In the genomic region with DNA sequence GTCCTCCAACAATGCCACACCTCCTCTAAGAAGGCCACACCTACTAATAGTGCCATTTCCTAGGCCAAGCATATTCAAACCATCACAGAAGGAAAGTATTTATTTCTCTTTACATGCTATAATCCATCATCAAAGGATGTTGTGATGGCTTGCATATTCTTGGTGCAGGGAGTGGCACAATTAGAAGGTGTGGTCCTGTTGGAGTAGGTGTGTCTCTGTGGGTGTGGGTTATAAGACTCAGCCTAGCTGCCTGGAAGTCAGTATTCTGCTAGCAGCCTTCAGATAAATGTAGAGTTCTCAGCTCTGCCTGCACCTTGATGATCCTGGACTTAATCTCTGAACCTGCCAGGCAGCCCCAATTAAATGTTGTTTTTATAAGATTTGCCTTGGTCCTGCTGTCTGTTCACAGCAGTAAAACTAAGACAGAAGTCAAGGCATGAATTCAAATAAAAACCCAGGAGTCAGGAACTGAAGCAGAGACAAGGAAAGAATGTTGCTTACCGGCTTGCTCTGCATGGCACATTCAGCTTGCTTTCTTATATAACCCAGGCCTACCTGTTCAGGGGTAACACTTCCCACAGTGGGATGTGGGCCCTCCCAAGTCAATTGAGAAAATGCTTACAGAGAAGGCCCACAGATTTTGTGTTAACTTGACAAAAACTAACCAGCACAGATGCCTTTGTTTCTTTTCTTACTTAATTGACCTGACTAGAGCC, we compare ENCODE assay signal across 22 mouse cellular contexts. TPM values are rescaled to one million over a fixed set of nuclear protein-coding genes. Genes with fewer than 3 reads are reported as not detected.
DNase-seq lines count a peak whose midpoint lies in the region; ATAC-seq and TF ChIP-seq lines count a peak whose summit lies in the region.
"Had no signal": no experiment of that assay in that cellular context is flagged by ENCODE, and none has a peak within 500 bp of the region (broad histone marks: within the 10 kb centered on the region; RNA-seq: fewer than 3 reads in every experiment).

No protein-coding gene starts in this region.

- H3K27ac ChIP-seq in MEL (ENCODE audit: control insufficient read depth, low read depth, low read length): no peak overlapping the region
- peak overlapping the region; percentile 74 for H3K27ac ChIP-seq in liver, embryonic 14.5 days
- no peak overlapping the region for H3K27ac ChIP-seq in midbrain, embryonic 11.5 days (ENCODE audit: low read depth, low read length)
- no peak overlapping the region for H3K27ac ChIP-seq in midbrain, postnatal 0 days (ENCODE audit: low read depth, low read length)
- H3K27ac ChIP-seq: embryonic facial prominence, embryonic 12.5 days; forebrain, embryonic 10.5 days; heart, embryonic 13.5 days; hindbrain, embryonic 12.5 days had no signal

- peak; percentile 75 for ATAC-seq in liver, embryonic 14.5 days (ENCODE audit: insufficient read depth)
- ATAC-seq in midbrain, embryonic 11.5 days (ENCODE audit: low FRiP score): no peak
- no peak for ATAC-seq in midbrain, postnatal 0 days (ENCODE audit: low FRiP score)
- ATAC-seq: forebrain, embryonic 14.5 days; hindbrain, embryonic 16.5 days; inflammation-experienced regulatory T-cells, adult 6 months; Patski had no signal

- no peak overlapping the region for H3K4me3 ChIP-seq in MEL (ENCODE audit: control insufficient read depth in 1 of 2, insufficient read depth in 1 of 2, low read depth in 2 of 2, low read length in 2 of 2)
- H3K4me3 ChIP-seq in erythroblast, embryonic 14.5 days (replicated peaks): peak overlapping the region; percentile 1
- H3K4me3 ChIP-seq in liver, embryonic 14.5 days (ENCODE audit: insufficient read depth in 1 of 2, low read depth in 2 of 2, low read length in 2 of 2): peak overlapping the region in 1 of 2 experiments; percentile 4; a peak in 2 of 4 replicates
- no peak overlapping the region for H3K4me3 ChIP-seq in midbrain, embryonic 11.5 days (ENCODE audit: low read depth, low read length)
- H3K4me3 ChIP-seq in midbrain, postnatal 0 days (ENCODE audit: low read depth, low read length): no peak overlapping the region
- H3K4me3 ChIP-seq: embryonic facial prominence, embryonic 12.5 days; forebrain, embryonic 10.5 days; heart, embryonic 13.5 days; hindbrain, embryonic 12.5 days had no signal

- WGBS in liver, embryonic 14.5 days (ENCODE audit: insufficient replicate concordance): 85% methylated on average over 1 of the region's 1 CpGs
- 83% methylated on average over 1 of the region's 1 CpGs for WGBS in midbrain, embryonic 11.5 days
- WGBS in midbrain, postnatal 0 days: 77% methylated on average over 1 of the region's 1 CpGs

- no peaks in the 10 kb centered on the region for H3K79me2 ChIP-seq in MEL (ENCODE audit: control insufficient read depth, insufficient read depth, low read length, poor library complexity)

- no peak for TF ChIP-seq POLR2A in MEL (IDR thresholded peaks at IDR 0.05; ENCODE audit: control insufficient read depth in 1 of 2, insufficient read depth in 1 of 2, low read depth in 1 of 2, low read length in 2 of 2, poor library complexity in 1 of 2)

- TF ChIP-seq CTCF in MEL (IDR thresholded peaks at IDR 0.05 in 2 of 3, conservative IDR thresholded peaks at IDR 0.05 in 1 of 3; ENCODE audit: control insufficient read depth in 1 of 3, insufficient read depth in 1 of 3, low read depth in 2 of 3, low read length in 3 of 3, poor library complexity in 1 of 3, severe bottlenecking in 1 of 3): no peak
- TF ChIP-seq CTCF in liver, embryonic 14.5 days (IDR thresholded peaks at IDR 0.05; ENCODE audit: low read depth): no peak
- TF ChIP-seq CTCF in midbrain, postnatal 0 days (IDR thresholded peaks at IDR 0.05): no peak

- peaks cover 3 to 5% of the 10 kb centered on the region in 2 experiments; a peak in 1 of 4 replicates for H3K4me1 ChIP-seq in MEL (ENCODE audit: control insufficient read depth in 1 of 2, insufficient read depth in 2 of 2, low read length in 2 of 2)
- H3K4me1 ChIP-seq in erythroblast, embryonic 14.5 days (ENCODE audit: control insufficient read depth): peaks cover 76% of the 10 kb centered on the region
- H3K4me1 ChIP-seq in liver, embryonic 14.5 days (replicated peaks; ENCODE audit: control insufficient read depth in 2 of 2, insufficient read depth in 2 of 2, low read length in 1 of 2): peaks cover 22 to 28% of the 10 kb centered on the region in 2 experiments
- no peaks in the 10 kb centered on the region for H3K4me1 ChIP-seq in midbrain, embryonic 11.5 days (ENCODE audit: control insufficient read depth, insufficient read depth, low read length)
- no peaks in the 10 kb centered on the region for H3K4me1 ChIP-seq in midbrain, postnatal 0 days (ENCODE audit: insufficient read depth, low read length)
- H3K4me1 ChIP-seq: embryonic facial prominence, embryonic 12.5 days; hindbrain, embryonic 12.5 days had no signal

- peak overlapping the region; percentile 55 for H3K4me2 ChIP-seq in liver, embryonic 14.5 days (ENCODE audit: low read depth)
- no peak overlapping the region for H3K4me2 ChIP-seq in midbrain, embryonic 11.5 days
- H3K4me2 ChIP-seq in midbrain, postnatal 0 days (ENCODE audit: low read depth, low read length, poor library complexity, severe bottlenecking): no peak overlapping the region
- H3K4me2 ChIP-seq: embryonic facial prominence, embryonic 12.5 days; heart, embryonic 13.5 days; hindbrain, embryonic 12.5 days had no signal

- H3K9ac ChIP-seq in MEL (ENCODE audit: control insufficient read depth, low read depth, low read length, poor library complexity, severe bottlenecking): no peak overlapping the region
- peak overlapping the region; percentile 48 for H3K9ac ChIP-seq in liver, embryonic 14.5 days (replicated peaks)
- no peak overlapping the region for H3K9ac ChIP-seq in midbrain, embryonic 11.5 days (ENCODE audit: low read length)
- no peak overlapping the region for H3K9ac ChIP-seq in midbrain, postnatal 0 days (replicated peaks; ENCODE audit: low read length, poor library complexity, severe bottlenecking)
- H3K9ac ChIP-seq: embryonic facial prominence, embryonic 12.5 days; heart, embryonic 13.5 days; hindbrain, embryonic 12.5 days had no signal

- peaks cover 0 to 7% of the 10 kb centered on the region in 2 experiments; a peak in 2 of 4 replicates for H3K36me3 ChIP-seq in MEL (ENCODE audit: control insufficient read depth in 1 of 2, insufficient read depth in 2 of 2, low read length in 2 of 2)
- H3K36me3 ChIP-seq in erythroblast, embryonic 14.5 days (ENCODE audit: control insufficient read depth): peaks cover 30% of the 10 kb centered on the region
- no peaks in the 10 kb centered on the region for H3K36me3 ChIP-seq in liver, embryonic 14.5 days (replicated peaks; ENCODE audit: control insufficient read depth, insufficient read depth, low read depth)
- no peaks in the 10 kb centered on the region for H3K36me3 ChIP-seq in midbrain, embryonic 11.5 days (ENCODE audit: control insufficient read depth, insufficient read depth, low read length)
- H3K36me3 ChIP-seq in midbrain, postnatal 0 days (ENCODE audit: insufficient read depth, low read length): no peaks in the 10 kb centered on the region
- H3K36me3 ChIP-seq: embryonic facial prominence, embryonic 12.5 days; forebrain, embryonic 10.5 days; heart, embryonic 13.5 days; hindbrain, embryonic 12.5 days had no signal

- DNase-seq in ES-CJ7 (ENCODE audit: low read depth, low spot score) (peak; percentile 55), MEL (ENCODE audit: low read depth, low spot score) (peak; percentile 13)
- DNase-seq in liver, embryonic 14.5 days (ENCODE audit: low read depth in 3 of 3, low spot score in 3 of 3): no peak
- DNase-seq in ovary, postnatal 14 days (ENCODE audit: low spot score): no peak
- DNase-seq in midbrain, embryonic 11.5 days (ENCODE audit: low spot score, missing footprints): no peak
- DNase-seq in frontal cortex, postnatal 14 days (ENCODE audit: low spot score in 2 of 2): no peak
- DNase-seq in midbrain, postnatal 0 days (ENCODE audit: low spot score): no peak
- DNase-seq: adrenal gland, postnatal 10 days; cerebellum, adult 11 months; cerebellum, adult 8-10 months; cerebellum, postnatal 14 days; gastrocnemius, postnatal 14 days; heart, postnatal 4 days had no signal

- TF ChIP-seq RAD21 in MEL (IDR thresholded peaks at IDR 0.05; ENCODE audit: low read depth, low read length): no peak

- no peaks in the 10 kb centered on the region for H3K9me3 ChIP-seq in MEL (replicated peaks; ENCODE audit: insufficient read depth, low read length)
- H3K9me3 ChIP-seq in erythroblast, embryonic 14.5 days (ENCODE audit: control insufficient read depth, low read length): no peaks in the 10 kb centered on the region
- H3K9me3 ChIP-seq in liver, embryonic 14.5 days (ENCODE audit: control insufficient read depth, low read length): no peaks in the 10 kb centered on the region
- no peaks in the 10 kb centered on the region for H3K9me3 ChIP-seq in midbrain, embryonic 11.5 days (ENCODE audit: control insufficient read depth, low read length)
- H3K9me3 ChIP-seq in midbrain, postnatal 0 days (ENCODE audit: low read length): no peaks in the 10 kb centered on the region
- H3K9me3 ChIP-seq: embryonic facial prominence, embryonic 12.5 days; forebrain, embryonic 10.5 days; heart, embryonic 13.5 days; hindbrain, embryonic 12.5 days had no signal

- H3K27me3 ChIP-seq in MEL (ENCODE audit: control insufficient read depth in 1 of 2, insufficient read depth in 2 of 2, low read length in 2 of 2): no peaks in the 10 kb centered on the region
- H3K27me3 ChIP-seq in erythroblast, embryonic 14.5 days (ENCODE audit: control insufficient read depth): no peaks in the 10 kb centered on the region
- H3K27me3 ChIP-seq in liver, embryonic 14.5 days (ENCODE audit: control insufficient read depth, insufficient read depth, low read length): no peaks in the 10 kb centered on the region
- H3K27me3 ChIP-seq in midbrain, embryonic 11.5 days (ENCODE audit: control insufficient read depth, insufficient read depth, low read length): no peaks in the 10 kb centered on the region
- H3K27me3 ChIP-seq in midbrain, postnatal 0 days (ENCODE audit: insufficient read depth, low read length): no peaks in the 10 kb centered on the region
- H3K27me3 ChIP-seq: embryonic facial prominence, embryonic 12.5 days; heart, embryonic 13.5 days; hindbrain, embryonic 12.5 days; Patski had no signal

- TF ChIP-seq EP300 in MEL (IDR thresholded peaks at IDR 0.05; ENCODE audit: low read depth in 1 of 2, low read length in 2 of 2): no peak
- TF ChIP-seq EP300 in liver, embryonic 14.5 days (IDR thresholded peaks at IDR 0.05; ENCODE audit: low read depth): no peak

RNA-seq across cellular contexts. Expression of gene March5, which starts 9.0 kb away (rescaled TPM):
- 65.6 and 68.5 TPM in 2 replicates for total RNA-seq in MEL (2012; rRNA removed)
- 10 to 100 TPM in 1 of 2 experiments, not detected in 1; 83.5 TPM for polyA plus RNA-seq in MEL (2012; ENCODE audit: insufficient read depth in 1 of 2, insufficient read length in 2 of 2, low read depth in 1 of 2, low replicate concordance in 2 of 2, missing spikeins in 1 of 2)
- 23.8 and 29.4 TPM in 2 replicates for polyA plus RNA-seq in erythroblast, embryonic 14.5 days (2012)
- 40.9 and 69.6 TPM in 2 replicates for polyA plus RNA-seq in liver, embryonic 14.5 days (2012; rRNA removed)
- polyA plus RNA-seq in liver, embryonic 14.5 days (2014; fragmentation: Nextera tagmentation; extraction: Ambion mirVana): 145 and 153 TPM in 2 replicates
- polyA plus RNA-seq in midbrain, embryonic 11.5 days (2014; fragmentation: Nextera tagmentation; extraction: Ambion mirVana): 155 and 159 TPM in 2 replicates
- 79.9 and 83.1 TPM in 2 replicates for total RNA-seq in midbrain, postnatal 0 days (2014; rRNA removed)
- 89.0 and 97.0 TPM in 2 replicates for polyA plus RNA-seq in midbrain, postnatal 0 days (2015; fragmentation: Nextera tagmentation; extraction: Ambion mirVana)

RNA-seq across cellular contexts. Expression of gene Cpeb3, which starts 10.1 kb away (rescaled TPM):
- total RNA-seq in MEL (2012; rRNA removed): 0.29 and 0.35 TPM in 2 replicates
- polyA plus RNA-seq in MEL (2012; ENCODE audit: insufficient read depth in 1 of 2, insufficient read length in 2 of 2, low read depth in 1 of 2, low replicate concordance in 2 of 2, missing spikeins in 1 of 2): under 1 TPM in 1 of 2 experiments, not detected in 1; 0.93 TPM
- 7.6 and 10.1 TPM in 2 replicates for polyA plus RNA-seq in erythroblast, embryonic 14.5 days (2012)
- 1.8 and 2.4 TPM in 2 replicates for polyA plus RNA-seq in liver, embryonic 14.5 days (2012; rRNA removed)
- 1.8 and 1.9 TPM in 2 replicates for polyA plus RNA-seq in liver, embryonic 14.5 days (2014; fragmentation: Nextera tagmentation; extraction: Ambion mirVana)
- polyA plus RNA-seq in midbrain, embryonic 11.5 days (2014; fragmentation: Nextera tagmentation; extraction: Ambion mirVana): 2.9 and 3.1 TPM in 2 replicates
- 34.4 and 35.4 TPM in 2 replicates for total RNA-seq in midbrain, postnatal 0 days (2014; rRNA removed)
- 6.8 and 11.2 TPM in 2 replicates for polyA plus RNA-seq in midbrain, postnatal 0 days (2015; fragmentation: Nextera tagmentation; extraction: Ambion mirVana)
- polyA plus RNA-seq: inflammation-experienced regulatory T-cells, adult 6 months had no signal

Comparison
In these comparisons a context has a peak if more than half of its experiments do, and no peak if none do; other contexts are left out.
1. DNase-seq: peak in ES-CJ7 (single experiment) and MEL (single experiment); none in liver, embryonic 14.5 days (0 of 3), ovary, postnatal 14 days (single experiment), midbrain, embryonic 11.5 days (single experiment), frontal cortex, postnatal 14 days (0 of 2) and midbrain, postnatal 0 days (single experiment).